13 mouse cellular contexts compared by ENCODE assay signal in the genomic region with DNA sequence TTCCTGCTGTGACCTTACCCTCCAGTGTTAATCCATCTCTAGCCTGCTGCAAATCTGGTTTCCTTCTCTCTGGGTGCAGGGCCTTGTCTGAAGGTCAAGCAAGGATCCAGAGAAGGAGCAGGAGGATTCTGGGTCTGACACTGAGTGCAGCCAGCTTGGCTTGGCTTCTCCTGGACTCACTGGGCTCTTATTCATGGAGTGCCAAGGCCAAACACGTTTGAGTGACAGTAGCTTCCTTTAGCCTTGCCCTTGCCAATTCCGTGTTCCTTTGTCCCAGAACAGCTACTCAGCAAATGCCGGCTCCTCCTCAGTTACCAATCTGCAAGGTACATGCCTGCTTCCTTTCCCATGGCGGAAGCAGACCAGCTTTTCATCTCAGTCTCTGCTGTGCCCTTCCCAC. TPM values are rescaled to one million over a fixed set of nuclear protein-coding genes. Genes with fewer than 3 reads are reported as not detected.
DNase-seq lines count a peak whose midpoint lies in the region; ATAC-seq and TF ChIP-seq lines count a peak whose summit lies in the region.
"Had no signal": no experiment of that assay in that cellular context is flagged by ENCODE, and none has a peak within 500 bp of the region (broad histone marks: within the 10 kb centered on the region; RNA-seq: fewer than 3 reads in every experiment).

No protein-coding gene starts in this region.

- H3K4me3 ChIP-seq in lung, embryonic 14.5 days (ENCODE audit: low read depth, low read length): no peak overlapping the region
- no peak overlapping the region for H3K4me3 ChIP-seq in lung, adult 2 months (replicated peaks; ENCODE audit: extremely low read depth, low read depth, low read length)
- H3K4me3 ChIP-seq: limb, embryonic 15.5 days; midbrain, embryonic 13.5 days had no signal

- no peak for TF ChIP-seq CTCF in lung, embryonic 14.5 days (IDR thresholded peaks at IDR 0.05; ENCODE audit: low read depth)
- TF ChIP-seq CTCF in lung, adult 2 months (IDR thresholded peaks at IDR 0.05; ENCODE audit: insufficient read depth, low read length): no peak

- peaks cover 5% of the 10 kb centered on the region for H3K4me1 ChIP-seq in lung, embryonic 14.5 days (ENCODE audit: insufficient read depth)
- H3K4me1 ChIP-seq in lung, adult 2 months (ENCODE audit: control insufficient read depth, insufficient read depth, low read length): peaks cover 5% of the 10 kb centered on the region; the same call in 1 of the 2 replicates

- no peak for TF ChIP-seq POLR2A in lung, adult 2 months (IDR thresholded peaks at IDR 0.05; ENCODE audit: borderline replicate concordance, extremely low read depth, low read depth, low read length)

- H3K27ac ChIP-seq in lung, embryonic 14.5 days (ENCODE audit: low read depth): peak overlapping the region; percentile 20; the same call in 1 of the 2 replicates
- H3K27ac ChIP-seq: limb, embryonic 15.5 days; midbrain, embryonic 13.5 days had no signal

- no peaks in the 10 kb centered on the region for H3K27me3 ChIP-seq in lung, embryonic 14.5 days (ENCODE audit: insufficient read depth, low read length)
- H3K27me3 ChIP-seq: limb, embryonic 15.5 days; midbrain, embryonic 13.5 days had no signal

- no peaks in the 10 kb centered on the region for H3K9me3 ChIP-seq in lung, embryonic 14.5 days (ENCODE audit: low read depth, low read length)
- H3K9me3 ChIP-seq: limb, embryonic 15.5 days; midbrain, embryonic 13.5 days had no signal

- peak; percentile 28 for DNase-seq in gastrocnemius, adult 18-20 months (ENCODE audit: low spot score)
- DNase-seq in gastrocnemius, postnatal 36 days: no peak
- DNase-seq in lung, embryonic 14.5 days: no peak
- no peak for DNase-seq in lung, adult 2 months
- DNase-seq in adrenal gland, postnatal 25 days: peak; percentile 42
- peak; percentile 59 for DNase-seq in lung, postnatal 10 days
- no peak for DNase-seq in urinary bladder, postnatal 36 days (ENCODE audit: low spot score in 2 of 2)
- no peak for DNase-seq in urinary bladder, adult 18-20 months (ENCODE audit: low spot score in 2 of 2)

- no peak for ATAC-seq in lung, embryonic 14.5 days (ENCODE audit: insufficient read depth)
- ATAC-seq: activated CD4-positive, CD25-positive, alpha-beta regulatory T cell, adult 4 months; midbrain, embryonic 13.5 days had no signal

- WGBS in lung, embryonic 14.5 days: 65% methylated on average over 4 of the region's 4 CpGs
- 17% methylated on average over 4 of the region's 4 CpGs for WGBS in lung, adult 2 months

- intact Hi-C loops in gastrocnemius, postnatal 36 days (cut with DNase I): no loop called here

- H3K9ac ChIP-seq in lung, embryonic 14.5 days: no peak overlapping the region
- H3K9ac ChIP-seq: limb, embryonic 15.5 days; midbrain, embryonic 13.5 days had no signal

- H3K36me3 ChIP-seq in lung, embryonic 14.5 days (ENCODE audit: insufficient read depth): no peaks in the 10 kb centered on the region
- H3K36me3 ChIP-seq: limb, embryonic 15.5 days; midbrain, embryonic 13.5 days had no signal

- no peak overlapping the region for H3K4me2 ChIP-seq in lung, embryonic 14.5 days
- H3K4me2 ChIP-seq: limb, embryonic 15.5 days; midbrain, embryonic 13.5 days had no signal

RNA-seq across cellular contexts. Expression of a gene that starts 49.6 kb away (rescaled TPM):
- not detected for total RNA-seq in gastrocnemius, adult 18-20 months (2021)
- not detected for total RNA-seq in gastrocnemius, postnatal 36 days (2021)
- polyA plus RNA-seq in lung, embryonic 14.5 days (2014; fragmentation: Nextera tagmentation; extraction: Ambion mirVana): not detected in 2 replicates
- polyA plus RNA-seq in lung, adult 2 months (2012; rRNA removed): 2.5 and 2.9 TPM in 2 replicates
- not detected in 2 replicates for total RNA-seq in adrenal gland, postnatal 25 days (2021)
- total RNA-seq: common myeloid progenitor, adult 5-6 weeks; heart, postnatal 36 days had no signal
- polyA plus RNA-seq: activated CD4-positive, CD25-positive, alpha-beta regulatory T cell, adult 4 months; midbrain, embryonic 13.5 days had no signal

Comparison
In these comparisons a context has a peak if more than half of its experiments do, and no peak if none do; other contexts are left out.
1. DNase-seq: peak in gastrocnemius, adult 18-20 months (single experiment), adrenal gland, postnatal 25 days (single experiment) and lung, postnatal 10 days (single experiment); none in gastrocnemius, postnatal 36 days (0 of 2), lung, embryonic 14.5 days (single experiment), lung, adult 2 months (single experiment), urinary bladder, postnatal 36 days (0 of 2) and urinary bladder, adult 18-20 months (0 of 2).